Mouse (Mus musculus): ENCODE results near the gene Osm.

GRCm38 (mm10) chr11:4231435-4231834, 4.8 kb upstream of the Osm start:
- TF ChIP-seq EP300 (IDR thresholded peaks at IDR 0.05; ENCODE audit: low read depth) (no peak), CTCF (IDR thresholded peaks at IDR 0.05; ENCODE audit: low read depth) (no peak)

All from heart, postnatal 0 days (tissue).